Mouse (Mus musculus) cerebral cortex, adult 2 months (tissue): ENCODE measurements around the gene Aurkb.

Experiments used
- WGBS: fragments of 180-500 bp; shearing (Covaris S2); methylation state at CpG from one replicate; pipeline ENCODE4 v1.1.7; 2018; 5-methylcytosine and 5-hydroxymethylcytosine counted together

Aurkb gene

DNA sequence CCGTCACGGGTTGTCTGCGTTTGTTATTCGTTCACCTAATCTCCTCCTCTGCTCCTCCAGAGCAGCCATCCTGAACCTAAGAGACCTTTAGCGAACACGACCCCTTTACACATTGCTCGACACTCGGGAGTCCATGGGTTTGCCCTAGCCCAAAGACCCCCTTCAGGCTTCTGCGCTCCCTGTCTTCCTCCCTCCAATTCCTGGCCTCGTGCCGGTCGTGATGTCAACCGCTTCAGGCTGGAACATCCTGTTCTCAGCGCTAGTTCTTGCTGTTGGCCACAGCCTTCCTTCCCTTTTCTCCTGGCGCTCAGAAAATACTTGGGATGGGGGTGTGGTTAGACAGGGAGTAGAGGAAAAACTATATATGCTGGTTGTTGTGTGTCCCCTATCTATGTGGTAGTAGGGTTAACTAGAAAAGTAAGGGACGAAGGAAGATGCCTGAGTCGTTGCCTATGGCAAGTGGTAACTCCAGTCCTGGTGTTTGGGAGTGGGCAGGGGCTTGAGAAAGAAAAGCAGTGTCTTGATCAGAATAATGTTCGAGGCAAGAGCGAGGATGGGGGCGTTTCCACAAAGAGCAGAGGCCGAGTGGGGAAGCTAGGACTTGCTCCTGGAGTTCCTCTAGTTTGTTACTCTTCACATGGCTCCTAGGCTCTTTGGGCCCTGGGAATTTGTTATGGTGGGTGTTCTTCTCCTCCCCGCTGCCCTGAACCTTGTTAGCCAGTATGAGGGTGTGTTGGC lies 53.9 kb downstream of the Aurkb start:
- under 1% methylated on average over 22 of the region's 22 CpGs for WGBS

DNA sequence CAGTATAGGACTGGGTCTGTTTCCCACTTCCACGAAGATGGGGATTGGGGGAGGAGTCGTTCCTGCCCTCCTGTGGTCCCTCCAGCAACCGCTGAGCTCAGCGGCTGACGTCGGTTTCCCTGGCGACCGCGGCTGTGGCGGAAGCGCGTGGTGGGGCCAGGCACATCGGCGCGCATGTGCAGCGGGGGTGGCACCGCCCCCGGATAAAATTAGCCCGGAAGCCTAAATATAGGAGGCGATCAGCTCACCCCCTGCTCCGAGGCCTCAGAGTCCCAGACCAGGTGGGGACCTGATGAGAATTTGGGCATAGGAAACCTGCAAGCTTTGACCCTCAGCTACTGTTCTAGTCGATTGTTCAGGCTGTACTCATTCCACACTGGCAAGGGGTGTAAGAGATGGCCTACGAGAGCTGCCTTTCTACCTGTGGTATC lies 54.5 kb downstream of the Aurkb start:
- under 1% methylated on average over 23 of the region's 23 CpGs for WGBS

DNA sequence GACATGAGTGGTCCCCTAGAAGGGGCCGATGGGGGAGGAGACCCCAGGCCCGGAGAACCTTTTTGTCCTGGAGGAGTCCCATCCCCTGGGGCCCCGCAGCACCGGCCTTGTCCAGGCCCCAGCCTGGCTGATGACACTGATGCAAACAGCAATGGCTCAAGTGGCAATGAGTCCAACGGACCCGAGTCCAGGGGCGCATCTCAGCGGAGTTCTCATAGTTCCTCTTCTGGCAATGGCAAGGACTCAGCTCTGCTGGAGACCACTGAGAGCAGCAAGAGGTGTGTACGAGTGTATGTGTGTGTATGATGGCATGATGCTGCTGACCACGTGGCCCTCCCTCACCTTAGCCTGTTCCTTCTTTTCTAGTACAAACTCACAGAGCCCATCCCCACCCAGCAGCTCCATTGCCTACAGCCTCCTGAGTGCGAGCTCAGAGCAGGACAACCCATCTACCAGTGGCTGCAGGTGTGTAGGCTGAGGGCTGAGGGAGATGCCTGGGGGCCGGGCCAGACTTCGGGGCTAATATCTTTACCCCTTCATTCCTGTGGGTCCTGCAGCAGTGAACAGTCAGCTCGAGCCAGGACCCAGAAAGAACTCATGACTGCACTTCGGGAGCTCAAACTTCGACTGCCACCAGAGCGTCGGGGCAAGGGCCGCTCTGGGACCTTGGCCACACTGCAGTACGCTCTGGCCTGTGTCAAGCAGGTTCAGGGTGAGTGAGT lies 55.4 kb downstream of the Aurkb start:
- 74% methylated on average over 20 of the region's 20 CpGs for WGBS
